Mouse (Mus musculus): Measurements from ENCODE around the gene Selenbp2.
"Not testable (repeated sequence)": the region's sequence is repeated elsewhere in the genome, so short reads cannot be mapped to it uniquely, and the experiment has no call there.

Gene Selenbp2

GRCm38 (mm10) chr3:94693329-94693825 is at the start of gene Selenbp2:
Selenbp2 (plus strand) TSS chr3:94693556.
- no peak for DNase-seq (ENCODE audit: low read depth)

- DNase-seq (ENCODE audit: low read depth): no peak
These were observed 44.4 kb upstream of the Selenbp2 start for GRCm38 (mm10) chr3:94648755-94649590.

GRCm38 (mm10) chr3:94650409-94650808 is 42.9 kb upstream of the Selenbp2 start:
- no peak for DNase-seq (ENCODE audit: low read depth)

GRCm38 (mm10) chr3:94653967-94654366 is 39.4 kb upstream of the Selenbp2 start:
- not testable (repeated sequence) for DNase-seq (ENCODE audit: low read depth)

GRCm38 (mm10) chr3:94657852-94658739 is 35.3 kb upstream of the Selenbp2 start:
- peak; percentile 29 for DNase-seq (ENCODE audit: low read depth)

- not testable (repeated sequence) for DNase-seq (ENCODE audit: low read depth)
These were observed 34.6 kb upstream of the Selenbp2 start, which contains the start of gene Tuft1 for GRCm38 (mm10) chr3:94658740-94659095. Tuft1 (minus strand) TSS chr3:94658872.

GRCm38 (mm10) chr3:94659142-94659748 is 34.1 kb upstream of the Selenbp2 start:
- peak; percentile 53 for DNase-seq (ENCODE audit: low read depth)

GRCm38 (mm10) chr3:94660841-94661240 is 32.5 kb upstream of the Selenbp2 start:
- not testable (repeated sequence) for DNase-seq (ENCODE audit: low read depth)

GRCm38 (mm10) chr3:94665060-94665802 is 28.1 kb upstream of the Selenbp2 start:
- not testable (repeated sequence) for DNase-seq (ENCODE audit: low read depth)

- not testable (repeated sequence) for DNase-seq (ENCODE audit: low read depth)
These were observed 27.5 kb upstream of the Selenbp2 start for GRCm38 (mm10) chr3:94665896-94666295.

- DNase-seq (ENCODE audit: low read depth): not testable (repeated sequence)
These were observed 18.3 kb upstream of the Selenbp2 start for GRCm38 (mm10) chr3:94675101-94675500.

- no peak for DNase-seq (ENCODE audit: low read depth)
These were observed 14.0 kb upstream of the Selenbp2 start for GRCm38 (mm10) chr3:94679351-94679841.

GRCm38 (mm10) chr3:94680032-94680431 is 13.3 kb upstream of the Selenbp2 start:
- not testable (repeated sequence) for DNase-seq (ENCODE audit: low read depth)

GRCm38 (mm10) chr3:94680783-94681182 is 12.6 kb upstream of the Selenbp2 start:
- no peak for DNase-seq (ENCODE audit: low read depth)

GRCm38 (mm10) chr3:94683646-94684045 is 9.7 kb upstream of the Selenbp2 start:
- DNase-seq (ENCODE audit: low read depth): no peak

- DNase-seq (ENCODE audit: low read depth): not testable (repeated sequence)
These were observed 7.2 kb upstream of the Selenbp2 start for GRCm38 (mm10) chr3:94685989-94686772.

- not testable (repeated sequence) for DNase-seq (ENCODE audit: low read depth)
These were observed 4.7 kb upstream of the Selenbp2 start for GRCm38 (mm10) chr3:94688698-94689097.

- DNase-seq (ENCODE audit: low read depth): not testable (repeated sequence)
These were observed 4.2 kb upstream of the Selenbp2 start for GRCm38 (mm10) chr3:94689195-94689594.

GRCm38 (mm10) chr3:94690162-94690561 is 3.2 kb upstream of the Selenbp2 start:
- not testable (repeated sequence) for DNase-seq (ENCODE audit: low read depth)

GRCm38 (mm10) chr3:94690616-94691247 is 2.6 kb upstream of the Selenbp2 start:
- DNase-seq (ENCODE audit: low read depth): no peak
